Mouse (Mus musculus) neural tube, embryonic 10.5 days (tissue): Measurements from ENCODE around the gene Hoxd11.

Experiments
- DNase-seq: peaks from one replicate; pipeline ENCODE4 v3.0.0-alpha.2; 2017; ENCODE audit warnings: low spot score; ENCODE audit errors: extremely low spot score

Hoxd11 gene

DNA sequence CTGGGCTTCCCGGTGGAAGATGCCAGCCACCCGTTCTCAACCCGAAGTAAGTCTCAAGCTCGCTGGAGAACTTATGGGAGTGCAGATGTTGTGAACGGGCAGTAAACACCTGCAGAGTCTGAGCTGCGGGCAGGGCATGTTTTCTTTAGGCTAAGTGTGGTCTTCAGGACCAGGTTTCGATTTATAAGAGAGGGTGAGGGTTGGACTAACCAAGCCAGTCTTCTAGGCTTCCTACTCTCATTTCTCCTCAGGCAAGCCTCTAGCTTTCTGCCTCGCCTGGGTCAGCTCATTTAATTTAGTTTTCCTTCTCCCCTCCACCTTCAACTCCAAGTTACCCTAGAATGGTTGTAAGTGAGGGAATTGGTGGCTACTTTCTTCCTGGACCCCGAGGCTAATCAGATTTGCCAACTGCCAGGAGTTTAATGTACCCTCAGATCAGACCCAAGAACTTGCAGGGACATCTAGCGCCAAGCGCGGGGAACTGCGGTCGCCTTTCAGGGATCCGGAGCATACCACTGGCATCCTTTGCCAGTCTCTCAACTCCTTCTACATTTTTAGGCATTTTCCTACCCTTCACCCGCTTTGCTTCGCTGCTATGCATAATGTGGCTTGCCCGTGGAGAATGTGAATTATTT is 15.9 kb upstream of the Hoxd11 start:
- DNase-seq = peak; percentile 69

GRCm38 (mm10) chr2:74666411-74666810 is 12.9 kb upstream of the Hoxd11 start:
- peak; percentile 45 for DNase-seq

- peak; percentile 64 for DNase-seq
Measured at GRCm38 (mm10) chr2:74667191-74667841, 12.0 kb upstream of the Hoxd11 start.

- no peak for DNase-seq
Measured at GRCm38 (mm10) chr2:74667842-74668357, 11.5 kb upstream of the Hoxd11 start, which contains the start of gene Hoxd13. Gene Hoxd13, plus strand, starts transcription at chr2:74668310.

DNA sequence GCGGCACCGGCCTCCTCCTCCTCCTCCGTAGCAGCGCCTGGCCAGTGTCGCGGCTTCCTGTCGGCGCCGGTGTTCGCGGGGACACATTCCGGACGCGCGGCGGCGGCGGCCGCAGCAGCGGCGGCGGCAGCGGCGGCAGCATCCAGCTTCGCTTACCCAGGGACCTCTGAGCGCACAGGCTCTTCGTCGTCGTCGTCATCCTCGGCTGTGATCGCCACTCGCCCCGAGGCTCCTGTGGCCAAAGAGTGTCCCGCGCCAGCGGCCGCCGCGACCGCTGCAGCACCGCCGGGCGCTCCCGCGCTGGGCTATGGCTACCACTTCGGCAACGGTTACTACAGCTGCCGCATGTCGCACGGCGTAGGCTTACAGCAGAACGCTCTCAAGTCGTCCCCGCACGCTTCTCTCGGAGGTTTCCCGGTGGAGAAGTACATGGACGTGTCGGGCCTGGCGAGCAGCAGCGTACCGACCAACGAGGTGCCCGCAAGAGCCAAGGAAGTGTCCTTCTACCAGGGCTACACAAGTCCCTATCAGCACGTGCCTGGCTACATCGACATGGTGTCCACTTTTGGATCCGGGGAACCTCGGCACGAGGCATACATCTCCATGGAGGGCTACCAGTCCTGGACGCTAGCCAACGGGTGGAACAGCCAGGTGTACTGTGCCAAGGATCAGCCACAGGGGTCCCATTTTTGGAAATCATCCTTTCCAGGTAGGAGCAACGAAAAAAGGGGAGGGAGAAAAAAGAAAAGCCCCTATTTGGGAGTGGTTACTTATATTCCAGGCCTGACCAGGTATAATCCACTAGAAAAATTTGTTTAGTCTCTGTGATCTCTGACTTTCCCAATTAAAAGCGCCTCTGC is 10.8 kb upstream of the Hoxd11 start:
- DNase-seq = peak; percentile 80

- no peak for DNase-seq
Measured at GRCm38 (mm10) chr2:74669230-74669578, 10.2 kb upstream of the Hoxd11 start.

DNA sequence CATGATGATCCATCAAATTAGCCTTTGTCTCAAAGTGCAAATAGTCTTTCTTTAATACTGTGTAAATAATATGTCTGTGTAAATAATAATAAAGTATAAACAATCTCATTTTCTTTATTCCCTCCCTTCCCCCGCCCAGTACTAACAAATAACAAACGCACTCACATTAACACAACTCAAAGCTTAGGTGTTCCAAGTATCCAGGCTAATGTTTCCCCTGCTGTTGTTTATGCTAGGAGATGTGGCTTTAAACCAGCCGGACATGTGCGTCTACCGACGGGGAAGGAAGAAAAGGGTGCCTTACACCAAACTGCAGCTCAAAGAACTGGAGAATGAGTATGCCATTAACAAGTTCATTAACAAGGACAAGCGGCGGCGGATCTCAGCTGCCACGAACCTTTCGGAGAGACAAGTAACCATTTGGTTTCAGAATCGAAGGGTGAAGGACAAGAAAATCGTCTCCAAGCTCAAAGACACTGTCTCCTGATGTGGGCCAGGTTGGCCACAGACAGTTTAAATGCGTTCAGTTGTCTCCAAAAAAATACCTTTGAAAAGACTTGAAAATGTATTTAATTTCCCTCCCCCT is 9.6 kb upstream of the Hoxd11 start:
- DNase-seq = peak; percentile 64

DNA sequence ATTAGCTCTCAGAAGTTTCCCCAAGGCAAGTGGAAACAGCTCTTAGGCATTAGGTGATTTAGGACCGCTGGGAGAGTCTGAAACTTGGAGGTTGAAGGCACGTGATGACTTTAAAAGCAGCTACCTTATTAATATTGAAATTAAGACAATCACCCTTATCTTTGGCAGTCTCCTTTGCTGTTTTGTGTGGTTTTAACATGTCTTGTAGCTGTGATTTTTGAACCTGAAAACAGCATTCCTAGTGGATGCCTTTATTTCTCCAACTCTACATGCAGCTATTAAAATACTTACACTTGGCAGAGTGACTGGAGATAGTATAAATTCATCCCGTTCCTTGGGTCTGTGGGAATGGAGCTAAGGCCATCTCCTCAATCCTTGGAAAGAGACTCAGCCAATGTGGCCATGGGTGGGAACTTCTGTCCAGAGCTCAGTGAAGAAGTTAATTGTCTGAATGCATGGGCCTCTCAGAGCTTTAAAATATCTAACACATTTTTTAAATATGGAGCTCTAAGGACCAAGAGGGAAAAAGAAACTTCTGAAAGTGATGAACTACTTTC is 8.6 kb upstream of the Hoxd11 start:
- DNase-seq = no peak

- DNase-seq = no peak
Measured at GRCm38 (mm10) chr2:74671847-74672246, 7.5 kb upstream of the Hoxd11 start.

- DNase-seq = no peak
Measured at GRCm38 (mm10) chr2:74672481-74673362, 6.6 kb upstream of the Hoxd11 start.

DNA sequence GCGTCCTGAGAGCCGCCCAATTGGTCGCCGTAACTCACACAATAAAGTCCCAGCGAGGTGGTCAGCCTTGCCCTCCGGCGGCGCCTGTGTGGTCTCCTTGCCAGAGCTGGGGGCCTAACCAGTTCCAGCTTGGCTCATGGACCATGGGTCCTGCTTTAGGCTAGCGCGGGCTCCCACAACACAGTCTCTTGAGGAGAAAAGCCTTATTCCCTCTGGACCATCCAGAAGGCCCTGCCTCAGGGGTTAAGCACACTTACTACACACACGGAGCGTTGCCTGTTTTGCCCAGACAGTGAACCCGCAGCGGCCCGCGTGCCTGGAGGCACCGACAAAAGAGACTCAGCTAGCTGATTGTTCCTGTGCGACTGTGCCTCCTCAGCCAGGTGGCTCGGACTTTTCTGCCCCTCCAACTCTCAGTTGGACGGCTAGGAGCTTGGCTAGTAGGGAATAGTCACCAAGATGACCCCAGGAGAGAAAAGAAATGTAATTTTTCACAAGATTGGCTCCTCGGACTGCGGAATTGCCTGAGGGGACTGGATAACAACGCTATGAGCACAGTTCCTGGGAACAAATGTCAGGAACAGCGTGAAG is 5.4 kb upstream of the Hoxd11 start:
- no peak for DNase-seq

DNA sequence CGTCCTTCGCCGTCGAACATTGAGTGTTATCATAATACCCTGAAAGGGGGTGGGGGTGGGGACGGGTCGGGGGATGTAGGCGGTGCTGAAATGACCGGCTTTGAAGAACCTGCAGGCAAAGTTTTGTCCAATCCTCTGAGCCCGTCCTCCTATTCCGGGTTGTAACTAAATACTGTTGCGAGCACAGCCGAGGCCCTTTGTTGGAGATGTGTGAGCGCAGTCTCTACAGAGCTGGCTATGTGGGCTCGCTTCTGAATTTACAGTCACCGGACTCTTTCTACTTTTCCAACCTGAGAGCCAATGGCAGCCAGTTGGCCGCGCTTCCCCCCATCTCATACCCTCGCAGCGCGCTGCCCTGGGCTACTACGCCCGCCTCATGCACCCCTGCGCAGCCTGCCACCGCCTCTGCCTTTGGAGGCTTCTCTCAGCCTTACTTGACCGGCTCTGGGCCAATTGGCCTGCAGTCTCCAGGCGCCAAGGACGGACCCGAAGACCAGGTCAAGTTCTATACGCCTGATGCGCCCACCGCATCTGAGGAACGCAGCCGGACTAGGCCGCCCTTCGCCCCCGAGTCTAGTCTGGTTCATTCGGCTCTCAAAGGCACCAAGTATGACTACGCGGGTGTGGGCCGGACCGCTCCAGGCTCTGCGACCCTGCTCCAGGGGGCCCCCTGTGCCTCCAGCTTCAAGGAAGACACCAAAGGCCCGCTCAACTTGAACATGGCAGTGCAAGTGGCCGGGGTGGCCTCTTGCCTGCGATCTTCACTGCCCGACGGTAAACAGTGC is 4.3 kb upstream of the Hoxd11 start, which contains the start of gene Hoxd12:
Gene Hoxd12 (plus strand): TSS at position 133 of the 785 bp plus-strand sequence.
- DNase-seq = no peak

GRCm38 (mm10) chr2:74675666-74676282 is 3.6 kb upstream of the Hoxd11 start:
- DNase-seq = no peak

DNA sequence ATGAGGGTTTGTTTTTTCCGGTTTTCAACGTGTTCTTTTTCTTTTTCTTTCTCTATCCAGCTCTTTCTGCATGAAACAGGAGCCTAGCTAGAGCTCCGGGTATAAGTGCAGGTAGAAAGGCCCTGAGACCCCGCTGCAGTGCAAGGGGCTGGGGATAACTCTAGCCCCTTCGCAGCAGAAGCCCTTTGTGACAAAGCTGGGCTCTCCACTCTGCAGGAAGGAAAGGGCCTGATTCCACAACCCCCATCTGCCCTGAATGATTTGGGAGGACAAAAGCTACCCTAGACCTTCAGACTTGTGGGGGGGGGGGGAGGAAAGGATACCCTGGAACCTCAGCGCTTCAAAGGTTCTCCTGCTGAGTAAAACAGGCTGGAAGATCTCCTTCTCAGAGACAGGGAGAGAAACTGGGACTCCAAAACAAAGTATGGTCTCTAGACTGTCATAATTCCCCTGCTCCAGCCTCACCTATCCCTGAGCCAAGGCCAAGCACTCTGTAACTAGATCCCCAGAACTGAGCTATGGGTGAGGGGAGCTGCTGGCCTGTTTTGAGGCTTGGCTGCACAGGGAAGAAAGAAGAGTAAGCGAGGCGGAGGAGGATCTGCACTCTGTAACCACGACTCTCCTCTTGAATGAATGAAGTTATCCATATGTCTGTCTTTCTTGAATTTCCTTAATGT is 2.8 kb upstream of the Hoxd11 start:
- no peak for DNase-seq

DNA sequence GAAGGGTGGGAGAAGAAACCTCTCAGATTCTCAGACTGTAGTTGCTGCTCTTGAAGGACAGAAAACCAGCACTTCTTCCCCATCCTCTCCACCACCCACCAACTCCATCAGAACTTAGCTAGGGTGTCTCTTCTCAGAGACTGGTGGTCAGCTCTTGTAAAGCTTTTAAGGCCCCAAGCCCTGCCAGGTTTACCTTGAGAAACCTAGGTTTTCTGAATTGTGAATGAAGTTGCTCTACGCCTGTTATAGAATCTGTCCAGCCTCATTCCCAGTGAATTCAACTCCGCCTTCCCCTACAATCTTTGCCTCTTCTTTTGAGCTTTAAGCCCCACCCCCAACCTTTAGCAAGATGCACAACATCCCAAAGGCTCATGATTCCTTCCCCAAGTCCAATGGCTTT is 2.3 kb upstream of the Hoxd11 start:
- DNase-seq = no peak

- peak; percentile 73 for DNase-seq
Measured at GRCm38 (mm10) chr2:74679596-74679971, 227 bp downstream of the Hoxd11 start.

GRCm38 (mm10) chr2:74679980-74680379 is 623 bp downstream of the Hoxd11 start:
- peak; percentile 63 for DNase-seq
